Mouse (Mus musculus): ENCODE measurements around the gene Cipc.
A peak's percentile ranks its signal among the peaks of the same experiment; 100 is the strongest.

Cipc gene

GRCm38 (mm10) chr12:86946862-86947574 lies at the start of gene Cipc:
Gene Cipc, plus strand, starts transcription at chr12:86947043.
- DNase-seq (ENCODE audit: low spot score): peak; percentile 89

GRCm38 (mm10) chr12:86897769-86898273 lies 49.0 kb upstream of the Cipc start:
- no peak for DNase-seq (ENCODE audit: low spot score)

- no peak for DNase-seq (ENCODE audit: low spot score)
These were observed 48.4 kb upstream of the Cipc start for GRCm38 (mm10) chr12:86898448-86898847.

- no peak for DNase-seq (ENCODE audit: low spot score)
These were observed 47.2 kb upstream of the Cipc start for GRCm38 (mm10) chr12:86899461-86900179.

- DNase-seq (ENCODE audit: low spot score): no peak
These were observed 42.7 kb upstream of the Cipc start for GRCm38 (mm10) chr12:86903828-86904806.

- no peak for DNase-seq (ENCODE audit: low spot score)
These were observed 41.6 kb upstream of the Cipc start for GRCm38 (mm10) chr12:86905203-86905602.

GRCm38 (mm10) chr12:86905876-86906275 lies 41.0 kb upstream of the Cipc start:
- DNase-seq (ENCODE audit: low spot score): no peak

- peak; percentile 66 for DNase-seq (ENCODE audit: low spot score)
These were observed 40.4 kb upstream of the Cipc start for GRCm38 (mm10) chr12:86906395-86906794.

GRCm38 (mm10) chr12:86911482-86911931 lies 35.3 kb upstream of the Cipc start:
- DNase-seq (ENCODE audit: low spot score): no peak

GRCm38 (mm10) chr12:86912335-86913093 lies 34.3 kb upstream of the Cipc start:
- DNase-seq (ENCODE audit: low spot score): no peak

- DNase-seq (ENCODE audit: low spot score): no peak
These were observed 32.5 kb upstream of the Cipc start for GRCm38 (mm10) chr12:86914351-86914750.

- DNase-seq (ENCODE audit: low spot score): no peak
These were observed 32.1 kb upstream of the Cipc start for GRCm38 (mm10) chr12:86914756-86915155.

GRCm38 (mm10) chr12:86915617-86916016 lies 31.2 kb upstream of the Cipc start:
- DNase-seq (ENCODE audit: low spot score): no peak

GRCm38 (mm10) chr12:86916796-86917573 lies 29.9 kb upstream of the Cipc start:
- DNase-seq (ENCODE audit: low spot score): no peak

- DNase-seq (ENCODE audit: low spot score): no peak
These were observed 28.4 kb upstream of the Cipc start for GRCm38 (mm10) chr12:86918361-86918967.

GRCm38 (mm10) chr12:86918983-86919722 lies 27.7 kb upstream of the Cipc start:
- DNase-seq (ENCODE audit: low spot score): no peak

- peak; percentile 59 for DNase-seq (ENCODE audit: low spot score)
These were observed 23.0 kb upstream of the Cipc start for GRCm38 (mm10) chr12:86923837-86924236.

- no peak for DNase-seq (ENCODE audit: low spot score)
These were observed 15.7 kb upstream of the Cipc start for GRCm38 (mm10) chr12:86930934-86931729.

Measured in ovary, postnatal 10 days (tissue).